Mouse (Mus musculus): ENCODE data around the gene Tac2.
A peak's percentile ranks its signal among the peaks of the same experiment; 100 is the strongest.

Tac2 gene

GRCm38 (mm10) chr10:127724178-127724577 is at the start of gene Tac2:
Tac2 (plus strand) TSS chr10:127724478.
- DNase-seq (ENCODE audit: low read depth, low spot score), result no peak

- DNase-seq (ENCODE audit: low read depth, low spot score), result peak; percentile 92
Measured at GRCm38 (mm10) chr10:127674794-127675522, 49.3 kb upstream of the Tac2 start.

- DNase-seq (ENCODE audit: low read depth, low spot score), result no peak
Measured at GRCm38 (mm10) chr10:127675859-127676398, 48.3 kb upstream of the Tac2 start.

DNA sequence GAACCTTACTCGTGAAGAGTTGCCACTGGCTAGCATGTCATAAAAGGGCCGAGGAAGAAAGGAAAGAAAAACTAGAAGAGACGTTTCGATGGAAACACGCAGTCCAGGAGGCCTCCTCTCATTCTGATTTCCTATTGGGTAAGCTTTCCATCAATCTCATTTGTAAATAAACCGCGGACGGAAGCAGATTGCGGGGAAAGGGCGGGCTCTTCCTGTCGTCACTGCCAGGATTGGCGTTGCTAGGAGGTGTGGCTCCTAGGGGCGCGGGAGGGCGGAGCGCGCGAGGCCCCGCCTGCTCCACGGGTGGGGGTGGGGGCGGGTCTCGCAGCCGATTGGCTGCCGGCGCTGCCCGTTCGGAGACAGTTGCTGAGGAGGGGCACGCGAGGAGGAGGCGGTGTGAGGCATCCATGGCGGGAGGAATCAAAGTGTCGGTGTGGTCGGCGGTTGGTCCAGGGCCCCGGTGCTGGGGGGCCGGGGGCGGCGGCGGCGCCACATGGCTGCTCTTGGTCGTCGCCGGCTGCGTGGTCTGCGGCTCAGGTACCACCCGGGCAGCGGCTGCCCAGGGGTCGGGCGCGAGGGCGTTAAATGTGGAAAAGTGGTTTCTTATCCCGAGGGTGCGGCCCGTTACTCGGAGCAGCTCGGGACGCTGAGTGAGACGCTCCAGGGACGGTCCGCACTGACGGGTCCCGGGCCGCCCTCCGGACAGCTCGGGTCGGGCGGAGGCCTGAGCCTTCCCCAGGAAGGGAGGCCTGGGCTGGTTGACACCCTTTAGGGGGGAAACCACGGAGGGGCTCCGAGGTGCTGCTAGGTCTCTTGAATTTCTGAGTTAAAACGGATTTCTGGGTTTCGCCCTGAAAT is 47.4 kb upstream of the Tac2 start:
- peak; percentile 99 for DNase-seq (ENCODE audit: low read depth, low spot score)

DNA sequence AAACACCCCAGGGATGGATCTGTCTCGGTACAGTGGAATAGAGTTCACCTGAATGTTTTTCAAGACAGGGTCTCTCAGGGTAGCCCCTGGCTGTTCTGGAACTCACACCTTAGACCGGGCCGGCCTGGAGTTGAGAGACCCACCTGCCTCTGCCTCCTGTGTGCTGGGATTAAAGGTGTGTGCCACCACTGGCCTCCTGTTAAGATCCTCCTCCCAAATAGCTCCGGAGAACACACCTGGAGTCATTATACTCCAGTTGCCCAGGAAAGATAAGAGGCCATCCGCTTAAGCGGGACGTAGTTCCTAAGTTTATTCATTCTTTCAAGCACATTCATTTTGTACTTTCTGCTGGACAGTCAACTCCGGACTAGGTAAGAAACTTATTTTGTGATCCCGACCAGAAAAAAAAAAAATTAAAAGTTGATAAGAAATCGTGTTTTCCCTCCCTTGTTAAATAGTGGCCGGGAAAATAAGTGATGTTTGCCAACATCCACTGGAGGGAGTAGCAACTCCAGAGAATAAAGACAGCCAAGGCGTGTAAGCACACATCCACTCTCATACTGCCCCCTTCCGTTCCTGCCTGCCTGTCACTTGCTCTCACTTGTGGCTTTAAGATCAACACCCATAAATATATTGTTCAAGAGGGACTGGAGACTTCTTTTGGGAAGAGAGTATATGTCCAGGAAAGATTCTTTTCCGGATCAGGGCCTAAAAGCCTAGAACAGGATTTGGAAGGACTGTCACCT is 46.5 kb upstream of the Tac2 start:
- DNase-seq (ENCODE audit: low read depth, low spot score), result peak; percentile 75

DNA sequence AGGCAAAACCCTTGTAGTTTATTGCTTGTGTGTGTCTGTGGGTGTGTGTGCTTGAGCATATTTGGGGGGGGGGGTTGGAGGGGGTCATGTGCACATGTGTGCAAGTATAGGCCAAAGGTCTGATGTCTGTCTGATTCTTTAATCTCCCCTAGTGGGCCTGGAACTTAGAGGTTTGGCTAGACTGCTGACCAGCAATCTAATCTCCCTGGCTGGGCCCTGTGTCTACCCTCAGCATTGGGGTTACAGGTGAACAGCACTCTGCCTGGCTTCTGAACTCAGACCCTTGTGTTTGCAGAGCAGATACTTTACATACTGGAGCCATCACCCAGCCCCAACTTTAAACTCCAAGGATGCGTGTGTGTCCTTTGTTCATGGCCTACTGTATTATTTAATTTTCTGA is 45.1 kb upstream of the Tac2 start:
- no peak for DNase-seq (ENCODE audit: low read depth, low spot score)

- DNase-seq (ENCODE audit: low read depth, low spot score), result no peak
Measured at GRCm38 (mm10) chr10:127679881-127680280, 44.4 kb upstream of the Tac2 start.

DNA sequence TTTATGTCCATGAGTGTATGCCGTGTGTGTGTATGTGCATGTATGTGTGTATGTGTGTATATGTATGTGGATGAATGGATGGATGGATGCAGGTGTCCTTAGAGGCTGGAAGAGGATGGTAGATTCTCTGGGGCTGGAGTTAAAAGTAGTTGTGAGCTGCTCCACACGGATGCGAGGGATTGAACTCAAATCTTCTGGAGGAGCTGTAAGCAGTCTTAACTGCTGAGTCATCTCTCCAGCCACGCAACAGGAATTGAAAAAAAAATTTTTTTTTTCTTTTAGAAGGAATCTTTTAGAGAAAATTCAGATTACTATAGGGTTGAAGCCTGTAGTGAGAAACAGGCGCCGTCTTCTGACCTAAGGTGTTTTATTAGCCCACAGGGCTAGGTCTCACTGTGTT is 41.4 kb upstream of the Tac2 start:
- no peak for DNase-seq (ENCODE audit: low read depth, low spot score)

- DNase-seq (ENCODE audit: low read depth, low spot score), result no peak
Measured at GRCm38 (mm10) chr10:127691053-127691452, 33.2 kb upstream of the Tac2 start.

DNA sequence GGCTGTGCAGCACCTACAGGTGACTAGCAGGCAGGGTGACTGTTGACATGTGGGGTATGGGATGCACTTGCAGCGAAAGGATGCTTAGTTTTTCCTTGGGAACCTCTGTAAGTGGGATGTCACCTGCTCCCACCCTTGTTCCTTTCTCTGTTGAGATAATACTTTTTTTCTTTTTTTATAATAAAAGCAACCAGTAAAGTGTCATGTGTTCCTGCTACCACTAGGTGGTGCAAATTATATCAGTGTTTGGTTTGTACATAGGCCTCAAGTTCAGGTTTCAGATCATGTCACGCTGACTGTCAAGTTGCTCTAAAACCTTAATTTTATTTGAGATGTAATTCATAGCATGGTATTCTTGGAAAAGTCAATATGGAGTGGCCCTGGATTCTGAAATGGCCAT is 29.6 kb upstream of the Tac2 start:
- DNase-seq (ENCODE audit: low read depth, low spot score), result no peak

DNA sequence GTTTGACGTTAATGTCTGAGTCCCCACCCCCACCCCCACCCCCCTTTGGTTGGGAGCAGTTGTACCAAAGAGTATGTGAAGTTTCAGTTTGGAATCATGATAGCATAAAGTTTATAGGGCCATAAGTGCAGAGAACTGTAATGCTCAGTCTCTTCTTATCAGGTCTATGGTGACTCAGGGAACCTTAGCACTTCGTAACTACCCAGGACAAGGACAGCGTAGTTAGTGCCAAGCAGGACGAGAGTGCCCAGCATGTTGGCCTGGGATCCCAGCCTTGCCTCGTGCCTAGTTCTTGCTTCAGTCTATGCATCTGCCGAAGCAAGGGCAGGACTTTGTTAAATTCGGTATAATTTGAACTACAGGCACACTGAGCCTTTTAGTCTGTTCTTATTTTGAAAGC is 28.5 kb upstream of the Tac2 start:
- DNase-seq (ENCODE audit: low read depth, low spot score), result no peak

DNA sequence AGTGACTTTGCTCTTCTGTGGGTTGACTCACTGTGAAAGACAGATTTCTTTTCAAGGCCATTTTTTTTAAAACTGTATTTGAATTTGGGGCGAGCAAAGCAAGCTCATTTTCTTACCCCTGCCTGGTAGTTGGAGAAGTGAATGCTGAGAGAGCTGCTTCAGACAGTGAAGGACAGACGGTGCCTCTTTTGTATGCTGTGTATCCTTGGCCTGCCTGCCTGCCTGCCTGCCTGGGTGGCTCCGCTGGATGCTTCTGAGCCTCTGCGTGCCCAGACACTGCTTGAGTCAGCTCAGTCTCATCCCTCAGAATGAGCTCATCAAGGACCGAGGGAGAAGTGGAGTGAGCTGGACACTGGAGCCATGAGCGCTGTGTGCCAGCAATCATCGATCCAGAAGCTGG is 25.3 kb upstream of the Tac2 start:
- no peak for DNase-seq (ENCODE audit: low read depth, low spot score)

DNA sequence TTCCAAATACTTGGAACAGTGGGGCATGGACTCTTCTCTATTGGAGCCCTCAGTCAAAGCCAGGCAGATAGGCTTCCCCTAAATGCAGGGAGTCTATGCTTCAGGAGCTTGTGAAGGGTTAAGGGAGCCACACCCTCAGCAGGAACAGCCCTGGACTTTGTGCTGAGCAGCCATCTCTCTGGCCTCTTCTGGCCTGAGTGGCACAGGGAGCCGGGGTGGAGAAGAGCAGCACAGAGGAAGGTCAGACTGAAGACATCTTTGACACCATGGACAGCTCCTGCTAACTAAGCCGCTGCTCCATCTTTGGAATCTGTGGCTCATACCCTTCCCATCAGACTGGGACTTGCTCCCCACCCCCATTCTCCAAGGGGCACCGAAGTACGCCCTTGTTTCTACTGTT is 21.0 kb upstream of the Tac2 start:
- DNase-seq (ENCODE audit: low read depth, low spot score), result no peak

DNA sequence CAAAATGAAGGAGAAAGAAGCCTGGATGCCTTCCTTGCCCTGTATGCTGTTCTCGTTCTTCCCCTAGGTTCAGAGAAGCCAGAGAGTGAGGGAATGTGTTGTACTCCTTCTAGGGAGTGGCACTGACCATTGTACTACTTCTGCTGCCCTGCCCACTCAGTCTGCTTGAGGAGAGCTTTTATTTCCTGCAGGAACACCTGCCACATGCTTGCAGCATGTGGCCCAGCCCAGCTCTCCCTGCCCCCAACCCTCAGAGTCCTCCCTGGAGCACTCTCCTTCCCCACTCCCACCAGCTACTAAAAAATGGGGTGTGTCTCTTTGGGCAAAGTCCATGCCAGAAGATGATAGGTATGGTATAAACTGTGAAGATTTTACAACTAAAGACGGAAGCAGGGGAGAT is 20.0 kb upstream of the Tac2 start:
- no peak for DNase-seq (ENCODE audit: low read depth, low spot score)

GRCm38 (mm10) chr10:127704766-127705220 is 19.5 kb upstream of the Tac2 start, which contains the start of gene Myo1a:
Myo1a (plus strand) TSS chr10:127705170.
- DNase-seq (ENCODE audit: low read depth, low spot score), result no peak

DNA sequence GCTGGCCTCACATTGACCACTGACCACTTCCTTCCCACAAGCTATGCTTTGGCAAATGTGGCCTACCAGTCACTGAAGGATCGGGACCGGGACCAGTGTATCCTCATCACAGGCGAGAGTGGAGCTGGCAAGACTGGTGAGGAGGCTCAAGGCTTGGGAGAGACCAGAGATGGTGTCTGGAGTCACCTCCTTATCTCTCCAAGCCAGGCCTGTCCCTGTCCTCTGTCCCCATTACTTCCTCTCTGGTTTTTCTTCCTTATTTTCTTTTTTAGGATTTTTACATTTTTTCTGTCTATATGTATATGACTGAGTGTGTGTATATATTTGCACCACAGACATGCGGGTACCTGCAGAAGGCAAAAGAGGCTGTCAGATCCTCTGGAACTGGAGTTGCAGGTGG is 18.5 kb upstream of the Tac2 start:
- DNase-seq (ENCODE audit: low read depth, low spot score), result no peak

DNA sequence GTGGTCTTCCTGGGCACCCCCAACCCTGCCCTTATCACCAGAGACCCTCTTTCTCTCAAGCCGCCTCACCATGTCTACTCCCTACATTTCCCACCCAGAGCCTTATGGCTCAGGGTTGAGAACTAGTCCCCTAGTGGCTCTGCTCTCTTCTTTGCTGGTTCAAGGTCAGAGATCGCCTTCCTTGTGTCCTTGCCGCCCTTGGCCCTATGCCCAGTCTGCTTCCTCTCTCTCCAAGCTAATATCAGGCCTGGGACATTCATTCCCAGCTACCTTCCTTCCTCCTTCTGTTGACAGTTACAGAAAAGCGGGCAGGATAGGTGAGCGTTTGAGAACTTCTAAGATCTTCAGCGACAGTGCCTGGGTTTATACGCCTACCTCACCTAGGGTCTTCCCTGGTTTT is 16.6 kb upstream of the Tac2 start:
- no peak for DNase-seq (ENCODE audit: low read depth, low spot score)

- DNase-seq (ENCODE audit: low read depth, low spot score), result no peak
Measured at GRCm38 (mm10) chr10:127708850-127709370, 15.4 kb upstream of the Tac2 start.

GRCm38 (mm10) chr10:127710331-127710730 is 13.9 kb upstream of the Tac2 start:
- DNase-seq (ENCODE audit: low read depth, low spot score), result no peak

DNA sequence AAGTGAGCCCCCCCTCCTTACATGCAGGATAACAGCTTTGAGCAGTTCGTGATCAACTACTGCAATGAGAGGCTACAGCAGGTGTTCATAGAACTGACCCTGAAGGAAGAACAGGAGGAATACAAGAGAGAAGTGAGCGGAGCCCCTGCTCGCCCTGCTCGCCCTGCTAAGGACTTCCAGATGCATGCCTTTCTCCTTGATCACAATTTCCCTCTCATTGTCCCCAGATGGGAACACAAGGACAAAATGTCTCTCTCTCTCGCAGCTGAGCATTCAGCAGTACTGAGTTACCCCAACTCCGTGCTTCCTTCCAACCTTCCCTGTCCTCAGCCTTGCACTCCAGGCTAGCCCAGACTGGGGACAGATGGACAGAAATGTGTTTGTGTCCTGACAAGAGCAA is 11.5 kb upstream of the Tac2 start:
- no peak for DNase-seq (ENCODE audit: low read depth, low spot score)

GRCm38 (mm10) chr10:127721671-127722418 is 2.4 kb upstream of the Tac2 start:
- DNase-seq (ENCODE audit: low read depth, low spot score), result no peak
